Comparison of ENCODE assay signal across 8 mouse cellular contexts in the genomic region with DNA sequence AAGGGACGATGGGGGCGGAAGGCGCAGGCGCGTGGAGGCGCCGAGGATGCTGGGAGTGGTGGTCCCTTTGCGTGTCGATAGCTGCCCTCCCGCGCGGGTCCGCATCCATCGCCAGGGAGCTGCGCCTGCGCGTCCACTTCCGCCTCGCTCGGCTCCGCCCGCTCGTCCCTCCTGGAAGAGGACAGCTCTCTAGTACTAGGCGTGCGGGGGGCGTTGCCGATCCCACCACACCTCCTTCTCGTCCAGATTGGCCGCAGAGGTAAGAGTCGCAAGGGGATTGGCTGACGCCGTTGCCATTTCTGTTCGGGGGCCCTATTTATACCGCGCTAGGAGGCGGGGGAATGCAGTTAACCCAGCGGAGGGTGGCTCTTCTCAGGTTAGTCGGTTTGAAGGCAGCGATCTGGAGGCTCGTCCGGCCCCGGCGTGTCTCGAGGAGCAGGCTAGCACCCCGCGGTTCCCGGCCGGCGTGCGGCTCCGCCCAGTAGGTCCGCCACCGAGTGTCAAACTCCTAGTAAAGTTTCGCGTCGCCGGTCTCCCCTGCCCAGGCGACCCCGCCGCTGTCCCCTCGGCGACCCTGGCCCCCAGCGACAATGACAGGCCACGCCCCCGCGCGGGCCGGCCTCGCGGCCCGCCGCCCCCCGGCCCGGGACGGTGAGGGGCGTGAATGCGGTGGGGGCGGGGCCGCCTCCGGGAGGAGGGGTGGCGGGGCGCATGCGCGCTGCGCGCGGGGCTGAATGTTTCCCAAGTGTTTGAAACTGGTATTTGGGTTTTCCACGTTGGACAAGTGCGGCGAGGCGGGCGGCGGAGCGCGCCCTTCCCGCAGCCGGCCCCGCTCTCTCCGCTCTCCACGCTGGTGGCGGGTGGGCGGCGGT. TPM values are rescaled to one million over a fixed set of nuclear protein-coding genes. Genes with fewer than 3 reads are reported as not detected.
DNase-seq lines count a peak whose midpoint lies in the region; ATAC-seq and TF ChIP-seq lines count a peak whose summit lies in the region.

No protein-coding gene starts in this region.

- peak overlapping the region; percentile 88 for H3K9ac ChIP-seq in hindbrain, postnatal 0 days (replicated peaks; ENCODE audit: low read length)

- DNase-seq in ZHBTc4 (ENCODE audit: low read depth, low spot score) = peak; percentile 100
- peak; percentile 100 for DNase-seq in gastrocnemius, adult 2 months
- peak; percentile 100 for DNase-seq in hindbrain, postnatal 0 days (ENCODE audit: low spot score)
- peak; percentile 99 to 100 for DNase-seq in left cerebral cortex, adult 2 months (ENCODE audit: extremely low spot score in 1 of 2, low spot score in 2 of 2)
- DNase-seq in right cerebral cortex, adult 2 months (ENCODE audit: low spot score in 2 of 2) = peak; percentile 99
- peak; percentile 99 for DNase-seq in urinary bladder, postnatal 14 days (ENCODE audit: low spot score)

- 0% methylated on average over 90 of the region's 103 CpGs for WGBS in hindbrain, postnatal 0 days

- TF ChIP-seq CTCF in gastrocnemius, adult 2 months (IDR thresholded peaks at IDR 0.05) = no peak
- no peak for TF ChIP-seq CTCF in hindbrain, postnatal 0 days (IDR thresholded peaks at IDR 0.05; ENCODE audit: low read depth)
- TF ChIP-seq CTCF in left cerebral cortex, adult 2 months (IDR thresholded peaks at IDR 0.05) = no peak

- H3K27me3 ChIP-seq in hindbrain, postnatal 0 days (ENCODE audit: insufficient read depth, low read length) = no peaks in the 10 kb centered on the region

- H3K36me3 ChIP-seq in hindbrain, postnatal 0 days (ENCODE audit: insufficient read depth, low read length) = no peaks in the 10 kb centered on the region

- H3K4me2 ChIP-seq in hindbrain, postnatal 0 days (ENCODE audit: low read depth, low read length) = peak overlapping the region; percentile 82

- H3K4me3 ChIP-seq in gastrocnemius, adult 2 months = peak overlapping the region; percentile 85
- H3K4me3 ChIP-seq in hindbrain, postnatal 0 days (ENCODE audit: low read length) = peak overlapping the region; percentile 92
- H3K4me3 ChIP-seq in left cerebral cortex, adult 2 months = peak overlapping the region; percentile 97

- H3K9me3 ChIP-seq in hindbrain, postnatal 0 days (ENCODE audit: low read length) = no peaks in the 10 kb centered on the region

- H3K4me1 ChIP-seq in hindbrain, postnatal 0 days (ENCODE audit: insufficient read depth, low read length) = peaks cover 13% of the 10 kb centered on the region

- intact Hi-C loops in gastrocnemius, adult 2 months (cut with DNase I) = loop anchor here (5.0 kb wide), 2 partner anchors 46 to 81 kb away; a partner anchor contains a TSS
- intact Hi-C loops in left cerebral cortex, adult 2 months (cut with DNase I) = loop anchor here (1.0 to 10.0 kb wide), 5 partner anchors 59 to 1581 kb away; a partner anchor contains a TSS

- peak; percentile 57 for ATAC-seq in common myeloid progenitor, adult 5-6 weeks (replicated peaks; ENCODE audit: low read depth, poor library complexity, severe bottlenecking)
- ATAC-seq in hindbrain, postnatal 0 days = peak; percentile 90
- peak; percentile 57 for ATAC-seq in megakaryocyte, adult 5-6 weeks (ENCODE audit: poor library complexity, severe bottlenecking)

- peak overlapping the region; percentile 98 for H3K27ac ChIP-seq in gastrocnemius, adult 2 months
- peak overlapping the region; percentile 97 for H3K27ac ChIP-seq in hindbrain, postnatal 0 days
- peak overlapping the region; percentile 98 for H3K27ac ChIP-seq in left cerebral cortex, adult 2 months

RNA-seq across cellular contexts. Expression of a gene that starts 0.6 kb away (rescaled TPM):
- 53.5 and 69.9 TPM in 2 replicates for total RNA-seq in common myeloid progenitor, adult 5-6 weeks (2017)
- total RNA-seq in gastrocnemius, adult 2 months (2021) = 10 to 100 TPM; 15.5 to 19.9 TPM
- 12.5 and 19.0 TPM in 2 replicates for total RNA-seq in hindbrain, postnatal 0 days (2014; rRNA removed)
- 36.7 and 38.3 TPM in 2 replicates for polyA plus RNA-seq in hindbrain, postnatal 0 days (2015; fragmentation: Nextera tagmentation; extraction: Ambion mirVana)
- total RNA-seq in left cerebral cortex, adult 2 months (2021) = 10 to 100 TPM; 51.5 to 66.0 TPM
- 42.5 and 42.9 TPM in 2 replicates for total RNA-seq in megakaryocyte, adult 5-6 weeks (2015)
- total RNA-seq in megakaryocyte, adult 5-6 weeks (2017) = 47.4 and 55.3 TPM in 2 replicates

RNA-seq across cellular contexts. Expression of a gene that starts 5.4 kb away (rescaled TPM):
- total RNA-seq in common myeloid progenitor, adult 5-6 weeks (2017) = 40.0 and 41.7 TPM in 2 replicates
- 10 to 100 TPM; 13.8 to 19.4 TPM for total RNA-seq in gastrocnemius, adult 2 months (2021)
- 42.6 and 58.0 TPM in 2 replicates for total RNA-seq in hindbrain, postnatal 0 days (2014; rRNA removed)
- polyA plus RNA-seq in hindbrain, postnatal 0 days (2015; fragmentation: Nextera tagmentation; extraction: Ambion mirVana) = 19.3 and 20.7 TPM in 2 replicates
- 10 to 100 TPM; 20.5 to 22.4 TPM for total RNA-seq in left cerebral cortex, adult 2 months (2021)
- 17.2 and 20.7 TPM in 2 replicates for total RNA-seq in megakaryocyte, adult 5-6 weeks (2015)
- total RNA-seq in megakaryocyte, adult 5-6 weeks (2017) = 23.3 and 25.5 TPM in 2 replicates

RNA-seq across cellular contexts. Expression of a gene that starts 58.6 kb away (rescaled TPM):
- total RNA-seq in common myeloid progenitor, adult 5-6 weeks (2017) = 34.9 and 50.2 TPM in 2 replicates
- total RNA-seq in gastrocnemius, adult 2 months (2021) = 10 to 100 TPM; 28.1 to 31.2 TPM
- total RNA-seq in hindbrain, postnatal 0 days (2014; rRNA removed) = 86.9 and 115 TPM in 2 replicates
- polyA plus RNA-seq in hindbrain, postnatal 0 days (2015; fragmentation: Nextera tagmentation; extraction: Ambion mirVana) = 125 and 129 TPM in 2 replicates
- total RNA-seq in left cerebral cortex, adult 2 months (2021) = 10 to 100 TPM; 52.8 to 54.6 TPM
- 39.8 and 53.9 TPM in 2 replicates for total RNA-seq in megakaryocyte, adult 5-6 weeks (2015)
- total RNA-seq in megakaryocyte, adult 5-6 weeks (2017) = 45.7 and 58.1 TPM in 2 replicates

Comparison
In these comparisons a context has a peak if more than half of its experiments do, and no peak if none do; other contexts are left out.
1. Peak in every context shown above with its lines: DNase-seq, ATAC-seq, H3K4me3 ChIP-seq and H3K27ac ChIP-seq.